Mouse (Mus musculus): Measurements from ENCODE around the gene Fam227b. TPM values are rescaled to one million over a fixed set of nuclear protein-coding genes. Genes with fewer than 3 reads are reported as not detected.

Gene Fam227b
- total and polyA plus RNA-seq, 2 experiments from 2014 or later = not detected

DNA sequence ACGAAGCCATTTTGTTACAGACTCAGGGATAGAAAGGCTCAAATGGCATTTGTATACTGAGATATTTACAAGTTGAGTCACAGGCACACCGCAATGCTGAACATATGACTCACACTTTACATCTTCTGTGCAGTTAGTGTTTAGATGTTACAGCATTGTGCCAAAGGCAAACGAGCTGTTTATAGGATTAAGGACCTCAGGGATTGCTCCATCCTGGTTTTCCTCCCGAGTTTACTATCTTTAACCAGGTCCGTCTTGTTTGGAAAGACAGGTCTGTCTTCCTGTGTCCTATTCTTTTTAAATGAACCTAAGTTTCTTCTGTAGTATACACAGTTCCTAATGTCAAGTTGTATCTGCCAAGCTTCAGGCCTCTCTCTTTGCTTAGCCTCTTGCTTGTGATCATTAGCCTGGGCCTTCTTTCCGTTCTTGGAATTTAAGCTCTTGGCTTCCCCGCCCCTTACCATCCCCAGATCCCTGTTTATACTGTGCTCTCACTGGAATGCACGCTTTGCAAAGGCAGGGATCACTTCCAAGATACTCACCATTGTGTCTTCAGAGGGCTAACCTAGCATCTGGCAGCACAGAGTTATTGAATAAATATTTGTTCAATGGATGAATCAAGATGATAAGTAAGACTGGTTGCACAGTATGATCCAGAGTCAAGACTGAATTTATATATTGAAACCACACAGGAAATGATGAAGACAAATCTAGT is 120.5 kb downstream of the Fam227b start:
- no peaks in the 10 kb centered on the region for H3K4me1 ChIP-seq (ENCODE audit: insufficient read depth, low read length)
- no peak for TF ChIP-seq CTCF (IDR thresholded peaks at IDR 0.05)
- no peak overlapping the region for H3K9ac ChIP-seq (replicated peaks; ENCODE audit: low read length, poor library complexity, severe bottlenecking)
- H3K27me3 ChIP-seq (ENCODE audit: insufficient read depth, low read length) = no peaks in the 10 kb centered on the region
- no peaks in the 10 kb centered on the region for H3K36me3 ChIP-seq (ENCODE audit: insufficient read depth, low read length)
- no peak overlapping the region for H3K4me3 ChIP-seq (ENCODE audit: low read depth, low read length)
- H3K27ac ChIP-seq (ENCODE audit: low read depth, low read length) = no peak overlapping the region
- no peak overlapping the region for H3K4me2 ChIP-seq (ENCODE audit: low read depth, low read length, poor library complexity, severe bottlenecking)
- DNase-seq (ENCODE audit: low spot score) (no peak), ATAC-seq (ENCODE audit: low FRiP score) (no peak)
- 69% methylated on average over 8 of the region's 8 CpGs for WGBS
- H3K9me3 ChIP-seq (ENCODE audit: low read length) = no peaks in the 10 kb centered on the region

DNA sequence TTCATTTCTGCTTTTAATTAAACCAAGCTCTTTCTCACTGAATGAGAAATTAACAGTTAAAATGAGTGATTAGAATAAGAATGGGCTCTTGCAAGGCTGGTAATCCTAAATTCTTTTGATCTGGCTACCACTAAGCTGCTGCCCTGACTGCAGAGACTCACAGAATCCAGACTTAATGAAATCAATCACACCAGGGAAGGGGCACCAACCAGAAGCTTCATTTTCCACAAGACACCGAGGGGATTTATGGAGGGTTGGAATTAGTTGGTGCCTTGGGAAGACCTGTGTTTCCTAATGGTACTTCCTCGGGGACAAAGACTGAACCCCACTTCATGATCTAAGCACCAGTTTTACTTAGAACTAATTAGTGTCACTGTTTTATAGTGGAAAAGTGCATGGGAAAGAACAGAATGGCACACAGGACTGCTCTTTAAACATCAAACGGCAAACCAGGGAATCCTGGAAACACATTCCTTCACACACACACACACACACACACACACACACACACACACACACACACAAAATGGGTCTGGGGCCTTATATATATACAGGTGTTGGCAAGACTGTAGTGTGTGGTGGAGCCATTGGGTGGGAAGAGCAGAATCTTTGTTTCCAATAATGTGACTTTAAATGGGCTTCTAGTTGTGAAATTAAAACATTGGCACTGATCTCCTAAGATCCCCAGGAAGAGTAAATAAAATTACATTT is 135.9 kb downstream of the Fam227b start:
- ATAC-seq (ENCODE audit: low FRiP score) = peak; percentile 70

DNA sequence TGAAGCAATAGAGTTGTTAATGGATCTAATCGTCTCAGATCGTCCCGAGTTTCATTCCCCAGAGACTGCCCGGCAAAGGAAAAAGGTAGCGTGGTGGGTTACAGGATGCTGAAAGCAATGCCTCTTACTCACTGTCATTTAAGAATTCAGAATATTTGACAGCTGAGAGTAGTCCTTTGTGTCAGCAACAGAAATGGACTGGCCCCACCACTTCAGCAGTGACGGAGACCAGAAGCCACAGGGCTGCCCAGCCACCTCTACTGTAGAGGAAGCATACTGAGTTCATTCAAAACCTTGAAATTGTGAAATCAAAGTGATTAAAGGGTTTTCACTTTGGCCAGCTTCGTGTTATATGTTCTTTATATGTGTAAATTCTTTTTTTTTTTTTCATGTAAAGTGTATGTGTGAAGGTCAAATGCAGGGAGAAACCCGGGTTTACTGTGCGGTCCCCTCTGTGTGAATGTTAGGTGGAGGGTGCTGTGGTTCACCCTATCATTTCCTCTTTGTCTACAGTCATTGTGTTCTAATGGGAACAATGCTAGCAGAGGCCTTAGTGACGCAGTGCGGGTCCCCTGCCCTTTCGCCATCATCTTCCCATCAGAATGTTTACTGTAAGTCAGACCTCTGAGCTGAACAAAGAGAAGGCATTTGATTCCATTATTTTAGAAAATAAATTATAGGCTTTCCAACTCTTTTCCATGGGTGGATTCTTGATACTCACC is 136.7 kb downstream of the Fam227b start:
- Histone ChIP-seq H3K4me3 (ENCODE audit: low read depth, low read length) (no peak overlapping the region), H3K9me3 (ENCODE audit: low read length) (no peaks in the 10 kb centered on the region), H3K9ac (replicated peaks; ENCODE audit: low read length, poor library complexity, severe bottlenecking) (no peak overlapping the region), H3K4me2 (ENCODE audit: low read depth, low read length, poor library complexity, severe bottlenecking) (no peak overlapping the region), H3K27ac (ENCODE audit: low read depth, low read length) (no peak overlapping the region), H3K36me3 (ENCODE audit: insufficient read depth, low read length) (no peaks in the 10 kb centered on the region), H3K4me1 (ENCODE audit: insufficient read depth, low read length) (no peaks in the 10 kb centered on the region), H3K27me3 (ENCODE audit: insufficient read depth, low read length) (no peaks in the 10 kb centered on the region)
- DNase-seq (ENCODE audit: low spot score) (no peak), ATAC-seq (ENCODE audit: low FRiP score) (no peak)
- no peak for TF ChIP-seq CTCF (IDR thresholded peaks at IDR 0.05)
- WGBS = 34% methylated on average over 12 of the region's 12 CpGs

More for the DNA sequence above, 135.9 kb downstream of the Fam227b start:
- DNase-seq (ENCODE audit: low spot score) = no peak
- H3K4me1 ChIP-seq (ENCODE audit: insufficient read depth, low read length) = no peaks in the 10 kb centered on the region
- H3K9me3 ChIP-seq (ENCODE audit: low read length) = no peaks in the 10 kb centered on the region
- no peaks in the 10 kb centered on the region for H3K36me3 ChIP-seq (ENCODE audit: insufficient read depth, low read length)
- no peak overlapping the region for H3K4me2 ChIP-seq (ENCODE audit: low read depth, low read length, poor library complexity, severe bottlenecking)
- H3K27ac ChIP-seq (ENCODE audit: low read depth, low read length) = no peak overlapping the region
- 12% methylated on average over 3 of the region's 3 CpGs for WGBS
- no peaks in the 10 kb centered on the region for H3K27me3 ChIP-seq (ENCODE audit: insufficient read depth, low read length)
- H3K9ac ChIP-seq (replicated peaks; ENCODE audit: low read length, poor library complexity, severe bottlenecking) = no peak overlapping the region
- H3K4me3 ChIP-seq (ENCODE audit: low read depth, low read length) = no peak overlapping the region
- TF ChIP-seq CTCF (IDR thresholded peaks at IDR 0.05) = no peak

DNA sequence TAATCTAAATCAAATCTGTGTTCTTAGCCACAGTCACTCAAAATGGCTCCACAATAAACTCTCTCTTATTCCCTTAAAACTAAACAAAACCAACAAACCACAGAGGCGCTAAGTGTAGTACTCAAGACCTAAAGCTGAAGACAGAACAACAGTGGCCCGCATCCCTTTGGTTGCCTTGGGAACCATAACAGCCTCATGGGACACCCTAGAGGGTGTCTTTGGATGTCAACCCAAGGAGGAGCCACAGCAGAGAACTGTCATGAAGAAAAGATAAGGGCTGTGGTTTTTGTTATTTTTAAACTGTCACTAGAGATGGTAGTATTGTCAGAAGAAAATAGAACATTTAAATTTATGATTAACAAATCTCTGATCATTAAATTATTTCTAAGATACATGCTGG is 145.1 kb downstream of the Fam227b start:
- no peak for ATAC-seq (ENCODE audit: low FRiP score)

DNA sequence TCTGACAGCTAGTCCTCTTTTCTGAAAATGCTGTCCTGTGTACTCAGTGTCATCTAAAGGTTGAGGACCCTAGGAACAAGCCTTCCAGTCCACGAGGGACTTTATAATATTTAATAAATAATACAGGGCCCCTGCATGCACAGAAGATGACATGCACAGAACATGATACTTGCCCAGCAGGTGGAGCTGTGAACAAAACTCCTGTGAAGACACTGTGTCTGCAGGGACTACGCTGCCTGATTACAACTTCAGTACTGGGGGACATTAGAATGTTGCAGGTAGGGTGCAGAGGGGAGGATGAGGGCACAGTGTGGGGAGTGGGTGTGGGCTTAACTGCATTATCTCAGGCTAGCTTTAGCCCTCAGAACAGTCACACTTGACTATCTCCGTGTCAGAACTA is 145.7 kb downstream of the Fam227b start:
- H3K36me3 ChIP-seq (ENCODE audit: insufficient read depth, low read length) = no peaks in the 10 kb centered on the region
- peak; percentile 76 for TF ChIP-seq CTCF (IDR thresholded peaks at IDR 0.05)
- no peak overlapping the region for H3K4me3 ChIP-seq (ENCODE audit: low read depth, low read length)
- H3K9me3 ChIP-seq (ENCODE audit: low read length) = no peaks in the 10 kb centered on the region
- H3K27me3 ChIP-seq (ENCODE audit: insufficient read depth, low read length) = no peaks in the 10 kb centered on the region
- H3K9ac ChIP-seq (replicated peaks; ENCODE audit: low read length, poor library complexity, severe bottlenecking) = no peak overlapping the region
- ATAC-seq (ENCODE audit: low FRiP score) (peak; percentile 60), DNase-seq (ENCODE audit: low spot score) (peak; percentile 62)
- H3K4me2 ChIP-seq (ENCODE audit: low read depth, low read length, poor library complexity, severe bottlenecking) = no peak overlapping the region
- no peaks in the 10 kb centered on the region for H3K4me1 ChIP-seq (ENCODE audit: insufficient read depth, low read length)
- H3K27ac ChIP-seq (ENCODE audit: low read depth, low read length) = no peak overlapping the region
- 31% methylated on average over 3 of the region's 3 CpGs for WGBS

More for the DNA sequence above, 145.1 kb downstream of the Fam227b start:
- H3K9ac ChIP-seq (replicated peaks; ENCODE audit: low read length, poor library complexity, severe bottlenecking) = no peak overlapping the region
- TF ChIP-seq CTCF (IDR thresholded peaks at IDR 0.05) = no peak
- no peaks in the 10 kb centered on the region for H3K4me1 ChIP-seq (ENCODE audit: insufficient read depth, low read length)
- H3K4me2 ChIP-seq (ENCODE audit: low read depth, low read length, poor library complexity, severe bottlenecking) = no peak overlapping the region
- 47% methylated on average over 2 of the region's 2 CpGs for WGBS
- H3K27ac ChIP-seq (ENCODE audit: low read depth, low read length) = no peak overlapping the region
- H3K36me3 ChIP-seq (ENCODE audit: insufficient read depth, low read length) = no peaks in the 10 kb centered on the region
- DNase-seq (ENCODE audit: low spot score) = no peak
- H3K27me3 ChIP-seq (ENCODE audit: insufficient read depth, low read length) = no peaks in the 10 kb centered on the region
- no peak overlapping the region for H3K4me3 ChIP-seq (ENCODE audit: low read depth, low read length)
- H3K9me3 ChIP-seq (ENCODE audit: low read length) = no peaks in the 10 kb centered on the region

DNA sequence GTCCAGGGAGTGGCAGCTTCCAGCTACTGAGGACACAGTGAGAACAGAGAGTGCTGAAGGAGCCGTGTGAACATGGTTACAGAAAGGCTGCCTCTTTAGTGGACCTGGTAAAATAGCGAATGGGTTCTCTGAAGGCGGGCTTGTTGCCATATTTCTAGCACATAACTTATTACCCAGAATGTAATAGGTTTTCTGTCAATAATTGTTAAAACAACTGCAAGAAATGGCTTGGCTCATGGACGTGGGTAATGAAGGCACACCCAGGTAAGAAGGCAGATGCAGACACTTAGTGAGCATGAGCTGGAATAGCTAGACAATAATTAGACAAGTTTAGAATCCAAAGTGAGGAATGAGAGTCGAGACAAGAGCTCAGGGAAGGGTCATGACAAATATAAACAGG is 149.5 kb downstream of the Fam227b start:
- no peaks in the 10 kb centered on the region for H3K4me1 ChIP-seq (ENCODE audit: insufficient read depth, low read length)
- H3K9me3 ChIP-seq (ENCODE audit: low read length) = no peaks in the 10 kb centered on the region
- WGBS = 81% methylated on average over 5 of the region's 5 CpGs
- H3K4me2 ChIP-seq (ENCODE audit: low read depth, low read length, poor library complexity, severe bottlenecking) = no peak overlapping the region
- TF ChIP-seq CTCF (IDR thresholded peaks at IDR 0.05) = no peak
- H3K4me3 ChIP-seq (ENCODE audit: low read depth, low read length) = no peak overlapping the region
- no peak for DNase-seq (ENCODE audit: low spot score)
- no peaks in the 10 kb centered on the region for H3K27me3 ChIP-seq (ENCODE audit: insufficient read depth, low read length)
- no peak for ATAC-seq (ENCODE audit: low FRiP score)
- H3K27ac ChIP-seq (ENCODE audit: low read depth, low read length) = no peak overlapping the region
- no peak overlapping the region for H3K9ac ChIP-seq (replicated peaks; ENCODE audit: low read length, poor library complexity, severe bottlenecking)
- no peaks in the 10 kb centered on the region for H3K36me3 ChIP-seq (ENCODE audit: insufficient read depth, low read length)

All from midbrain, postnatal 0 days (tissue).